Mouse (Mus musculus): ENCODE data around the gene Rgl2.

Rgl2 gene

DNA sequence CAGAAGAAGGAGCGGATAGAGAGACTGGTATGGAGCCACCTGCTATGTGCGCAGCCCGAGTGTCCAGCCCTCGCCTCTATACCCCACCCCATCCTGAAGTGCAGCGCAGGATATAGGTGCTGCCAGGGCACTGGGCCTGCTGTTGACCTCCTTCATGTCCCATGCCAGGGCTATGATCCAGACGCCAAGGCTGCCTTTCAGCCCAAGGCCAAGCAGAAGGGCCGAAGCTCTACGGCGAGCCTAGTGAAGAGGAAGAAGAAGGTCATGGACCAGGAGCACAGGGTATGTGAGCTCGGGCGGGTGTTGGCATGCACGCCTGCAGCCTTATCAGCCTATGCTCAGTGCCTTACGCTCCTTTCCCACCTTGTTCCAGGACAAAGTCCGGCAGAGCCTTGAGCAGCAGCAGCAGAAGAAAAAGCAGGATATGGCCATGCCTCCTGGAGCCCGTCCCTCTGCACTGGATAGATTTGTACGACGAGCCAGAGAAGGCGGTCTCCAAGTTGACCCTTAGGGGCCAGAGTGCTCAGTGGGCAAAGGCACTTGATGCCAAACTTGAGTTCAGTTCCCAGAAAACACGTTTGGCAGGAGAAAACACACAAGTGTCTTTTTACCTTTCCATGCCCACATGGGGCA, 19.7 kb downstream of the Rgl2 start:
- DNase-seq (ENCODE audit: low spot score) = peak; percentile 36

- peak; percentile 7 for DNase-seq (ENCODE audit: low spot score)
Observed at GRCm38 (mm10) chr17:33950131-33950625, 20.8 kb downstream of the Rgl2 start.

GRCm38 (mm10) chr17:33951021-33951946, 21.9 kb downstream of the Rgl2 start, which contains the start of gene B3galt4:
Gene B3galt4 (minus strand): TSS chr17:33951488.
- peak; percentile 78 for DNase-seq (ENCODE audit: low spot score)

DNA sequence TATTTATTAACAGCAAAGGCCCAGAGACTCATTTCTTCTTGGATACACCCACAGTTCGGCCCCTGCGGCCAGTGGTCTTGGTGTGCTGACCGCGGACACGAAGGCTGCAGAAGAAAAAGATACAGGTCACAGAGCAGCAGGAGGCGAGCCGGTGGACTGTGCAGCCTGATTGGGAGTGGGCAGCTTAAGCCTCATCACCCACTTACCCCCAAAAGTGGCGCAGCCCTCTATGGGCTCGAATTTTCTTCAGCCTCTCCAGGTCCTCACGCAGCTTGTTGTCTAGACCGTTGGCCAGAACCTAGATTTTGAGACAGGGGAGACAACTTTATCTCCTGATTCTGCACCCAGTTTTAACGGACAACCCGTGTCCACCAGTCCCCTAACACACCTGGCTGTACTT, 22.7 kb downstream of the Rgl2 start:
- peak; percentile 7 for DNase-seq (ENCODE audit: low spot score)

GRCm38 (mm10) chr17:33952879-33953278, 23.5 kb downstream of the Rgl2 start:
- no peak for DNase-seq (ENCODE audit: low spot score)

DNA sequence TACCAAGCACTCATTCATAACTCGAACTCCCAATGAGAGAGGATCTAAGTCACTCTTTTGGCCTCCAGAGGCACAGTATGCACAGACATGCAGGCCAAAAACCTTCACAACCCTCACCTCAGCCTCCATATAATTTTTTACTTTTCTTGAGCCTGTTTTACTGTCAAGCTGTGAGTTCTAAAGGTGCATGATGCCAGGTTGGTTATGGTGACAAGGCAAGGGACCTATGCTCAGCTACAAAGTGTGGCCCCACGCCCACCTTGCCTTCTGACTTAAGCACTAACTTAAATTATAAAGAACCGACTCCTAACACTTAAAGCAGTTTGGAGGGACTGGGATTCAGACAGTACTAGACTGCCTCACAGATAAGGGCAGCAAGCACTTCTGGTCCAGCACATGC, 24.0 kb downstream of the Rgl2 start:
- DNase-seq (ENCODE audit: low spot score) = no peak

DNA sequence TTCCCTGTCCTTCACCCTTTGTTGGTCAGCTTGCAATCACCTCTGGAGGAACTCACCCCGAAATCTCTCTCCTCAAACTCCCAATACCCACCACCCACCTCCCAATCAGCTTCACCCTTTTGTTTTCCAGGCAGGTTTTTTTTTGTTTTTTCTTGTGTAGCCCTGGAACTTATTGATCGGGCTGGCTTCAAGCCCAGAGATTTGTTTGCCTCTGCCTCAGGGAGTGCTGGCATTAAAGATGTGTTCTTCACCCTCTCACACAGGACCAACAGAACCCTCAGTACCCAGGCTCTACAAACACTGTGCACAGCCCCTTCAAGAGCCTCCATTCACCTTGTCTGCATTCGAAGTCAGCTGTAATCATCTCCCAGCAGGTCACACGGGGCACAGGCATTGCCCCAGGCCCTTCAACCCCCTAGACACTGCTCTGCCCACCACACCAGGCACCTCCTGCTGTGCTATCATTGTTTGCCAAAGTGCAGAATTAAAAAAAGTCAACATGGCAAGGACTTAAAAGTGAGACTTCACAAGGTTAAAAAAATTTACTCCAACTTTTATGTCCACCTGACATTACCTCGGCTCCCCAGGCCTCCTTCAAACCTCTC, 24.7 kb downstream of the Rgl2 start:
- no peak for DNase-seq (ENCODE audit: low spot score)

DNA sequence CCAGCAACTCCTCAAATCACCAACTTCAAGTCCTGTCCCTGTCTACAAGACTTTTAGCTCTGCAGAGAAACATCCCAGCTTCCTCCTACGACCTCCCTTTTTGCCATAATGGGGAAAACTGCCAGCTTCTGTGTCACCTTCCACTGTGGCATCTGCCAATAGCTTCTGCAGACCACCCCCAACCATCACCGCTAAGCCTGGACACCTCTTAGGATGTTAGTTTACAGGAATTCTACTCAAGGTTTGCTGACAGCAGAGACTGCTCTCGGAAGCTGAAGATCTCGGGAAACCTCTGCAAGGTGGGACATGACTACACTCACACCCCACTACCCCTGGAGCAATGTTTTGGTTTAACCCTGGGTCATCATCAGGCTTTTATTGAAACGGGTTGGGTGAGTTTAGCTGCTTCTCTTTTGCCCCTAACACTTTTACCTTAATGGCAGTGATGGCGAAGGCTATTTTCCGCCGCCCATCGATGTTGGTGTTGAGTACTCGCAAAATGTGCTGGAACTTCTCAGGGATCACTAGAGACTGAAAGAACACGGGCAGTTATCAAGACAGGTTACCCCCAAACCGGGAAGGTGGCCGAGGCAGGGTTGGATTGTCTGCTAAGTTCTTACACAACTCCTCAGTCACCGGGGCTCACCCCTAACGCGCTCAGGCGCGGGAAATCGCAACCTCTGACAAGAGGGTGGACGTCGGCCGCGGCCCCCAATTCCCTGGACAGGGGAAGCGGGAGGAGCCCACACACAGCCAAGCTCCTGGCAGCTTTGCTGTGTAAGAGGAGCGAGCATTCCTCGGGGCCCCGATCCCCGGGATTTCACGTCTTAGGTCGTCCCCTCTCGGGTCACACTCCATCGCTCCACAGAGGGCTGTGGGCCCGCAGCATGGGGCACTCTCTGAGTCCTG, 25.6 kb downstream of the Rgl2 start:
- peak; percentile 2 for DNase-seq (ENCODE audit: low spot score)

- DNase-seq (ENCODE audit: low spot score) = peak; percentile 90
Observed at GRCm38 (mm10) chr17:33955555-33956214, 26.3 kb downstream of the Rgl2 start, which contains the start of the genes Vps52 and Rps18. Gene Vps52 (plus strand): TSS chr17:33955812. Gene Rps18 (minus strand): TSS chr17:33956001.

DNA sequence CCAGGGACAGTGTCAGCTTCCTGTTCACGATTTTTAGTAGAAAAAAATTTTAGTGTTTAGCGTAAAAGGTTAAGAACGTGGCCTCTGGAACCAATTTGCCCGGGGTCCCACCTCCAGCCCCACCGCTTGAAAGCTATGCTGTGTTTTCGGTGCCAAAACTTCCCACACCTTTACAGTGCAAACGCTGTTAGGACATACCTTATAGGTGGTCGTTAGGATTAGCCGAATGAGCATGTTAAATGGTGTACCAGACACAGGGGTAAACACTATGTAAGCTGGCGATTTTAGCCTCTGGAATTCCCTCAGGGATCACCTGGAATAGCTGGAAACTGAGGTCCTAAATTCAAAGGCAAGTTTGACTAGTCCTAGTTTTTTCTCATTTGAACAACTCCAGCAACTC, 27.0 kb downstream of the Rgl2 start:
- no peak for DNase-seq (ENCODE audit: low spot score)

DNA sequence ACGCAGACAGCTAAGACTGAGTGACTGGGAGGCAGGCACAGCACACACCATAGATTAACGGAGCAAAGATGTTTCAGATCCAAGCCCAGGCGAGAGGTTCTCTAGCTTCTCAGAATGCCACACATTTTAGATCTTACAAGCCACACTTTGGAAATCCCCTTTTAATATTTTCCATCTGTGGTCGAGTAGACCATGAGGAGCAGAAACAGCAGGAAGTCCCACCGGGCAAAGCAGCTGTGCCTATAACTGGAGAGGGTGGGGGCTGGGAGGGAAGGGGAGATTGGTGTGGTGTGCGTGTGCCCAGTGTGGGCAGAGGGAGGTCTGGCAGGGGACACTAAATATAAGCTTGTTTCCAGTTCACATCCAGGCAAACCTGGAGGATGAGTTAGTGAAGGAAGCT, 28.1 kb downstream of the Rgl2 start:
- no peak for DNase-seq (ENCODE audit: low spot score)

GRCm38 (mm10) chr17:33958451-33958850, 29.1 kb downstream of the Rgl2 start:
- DNase-seq (ENCODE audit: low spot score) = no peak

DNA sequence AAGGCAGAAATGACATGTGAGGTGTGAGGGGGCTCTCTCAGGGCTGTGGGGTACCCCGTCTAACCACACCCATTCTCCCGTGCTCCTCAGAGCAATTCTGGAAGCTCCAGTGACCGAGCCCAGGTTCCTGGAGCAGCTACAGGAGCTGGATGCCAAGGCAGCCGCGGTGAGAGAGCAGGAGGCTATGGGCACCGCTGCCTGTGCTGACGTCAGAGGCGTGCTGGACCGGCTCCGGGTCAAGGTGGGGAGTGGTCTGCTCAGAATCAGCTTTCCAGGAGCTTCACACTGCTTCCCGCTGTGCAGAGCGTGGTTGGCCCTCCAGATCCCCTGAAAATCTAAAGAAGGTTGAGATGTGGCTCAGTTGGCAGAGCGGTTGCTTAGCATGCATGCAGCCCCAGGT, 29.8 kb downstream of the Rgl2 start:
- DNase-seq (ENCODE audit: low spot score) = peak; percentile 14

DNA sequence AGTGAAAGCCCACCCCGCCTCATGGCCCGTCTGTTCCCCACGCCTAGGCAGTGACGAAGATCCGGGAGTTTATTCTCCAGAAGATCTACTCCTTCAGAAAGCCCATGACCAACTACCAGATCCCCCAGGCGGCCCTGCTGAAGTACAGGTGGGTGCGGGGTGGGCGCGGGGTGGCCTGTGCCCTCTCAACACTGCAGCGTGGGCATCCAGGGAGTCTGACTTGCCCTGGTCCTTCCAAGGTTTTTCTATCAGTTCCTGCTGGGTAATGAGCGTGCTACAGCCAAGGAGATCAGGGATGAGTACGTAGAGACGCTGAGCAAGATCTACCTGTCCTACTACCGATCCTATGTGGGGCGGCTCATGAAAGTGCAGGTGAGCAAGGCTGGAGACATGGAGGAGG, 30.6 kb downstream of the Rgl2 start:
- DNase-seq (ENCODE audit: low spot score) = no peak

- no peak for DNase-seq (ENCODE audit: low spot score)
Observed at GRCm38 (mm10) chr17:33962876-33963275, 33.5 kb downstream of the Rgl2 start.

DNA sequence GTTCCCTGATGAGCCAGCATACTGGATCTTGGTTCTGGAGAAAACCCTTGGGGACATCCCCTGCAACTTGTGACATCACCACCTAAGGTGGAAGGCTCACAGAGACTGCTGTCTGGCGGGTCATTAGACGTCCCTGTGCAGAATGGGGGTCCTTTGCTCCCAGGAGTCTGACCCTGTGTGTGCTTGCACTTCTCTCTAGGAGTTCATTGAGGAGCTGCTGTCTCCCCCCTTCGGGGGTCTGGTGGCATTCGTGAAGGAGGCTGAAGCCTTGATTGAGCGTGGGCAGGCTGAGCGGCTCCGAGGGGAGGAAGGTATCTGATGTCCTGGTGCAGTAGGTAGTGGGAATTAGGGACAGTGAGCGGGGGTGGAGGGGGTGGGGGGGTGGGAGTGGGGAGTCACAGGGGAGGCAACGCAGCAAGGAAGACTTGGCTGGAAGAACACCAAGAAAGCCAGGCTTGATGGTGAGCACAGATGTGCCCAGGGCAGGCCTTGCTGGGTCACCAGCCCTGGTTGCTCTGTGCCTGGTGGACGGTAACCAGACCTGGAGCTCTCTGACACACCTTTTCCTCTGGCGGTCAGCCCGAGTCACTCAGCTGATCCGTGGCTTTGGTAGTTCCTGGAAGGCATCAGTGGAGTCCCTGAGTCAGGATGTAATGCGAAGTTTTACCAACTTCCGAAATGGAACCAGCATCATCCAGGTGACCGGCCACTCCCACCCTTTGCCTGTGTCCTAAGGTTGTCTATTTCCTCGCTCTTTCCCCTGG, 35.9 kb downstream of the Rgl2 start:
- no peak for DNase-seq (ENCODE audit: low spot score)

DNA sequence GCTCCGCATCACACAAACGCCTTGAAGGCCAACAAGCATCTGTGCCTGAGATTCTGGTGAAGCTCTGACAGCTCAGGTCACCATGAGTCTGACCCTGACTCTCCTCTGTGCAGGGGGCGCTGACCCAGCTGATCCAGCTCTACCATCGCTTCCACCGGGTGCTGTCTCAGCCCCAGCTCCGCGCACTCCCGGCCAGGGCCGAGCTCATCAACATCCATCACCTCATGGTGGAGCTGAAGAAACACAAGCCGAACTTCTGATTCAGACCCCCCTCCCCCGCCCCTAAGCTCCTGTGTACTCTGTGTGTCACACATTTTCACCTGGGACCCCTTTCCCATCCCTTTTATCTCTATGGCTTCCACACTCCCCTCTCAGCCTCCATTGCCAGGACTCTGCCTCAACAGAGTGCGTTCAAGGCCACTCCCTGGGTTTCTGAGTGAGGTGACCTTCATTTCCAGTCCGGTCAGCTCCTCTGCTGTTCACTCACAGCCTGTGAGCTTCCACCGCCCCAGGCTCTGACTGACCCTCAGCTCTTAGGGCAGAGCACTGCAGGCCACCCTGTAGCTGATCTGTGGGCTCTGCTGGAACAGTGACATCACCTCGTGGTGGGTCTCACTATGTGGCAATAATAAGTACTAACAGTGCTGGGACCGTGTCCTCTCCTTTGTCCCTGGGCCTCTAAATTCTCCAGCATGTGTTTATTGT, 36.7 kb downstream of the Rgl2 start:
- DNase-seq (ENCODE audit: low spot score) = no peak

GRCm38 (mm10) chr17:33968489-33968888, 39.1 kb downstream of the Rgl2 start:
- DNase-seq (ENCODE audit: low spot score) = peak; percentile 65

DNA sequence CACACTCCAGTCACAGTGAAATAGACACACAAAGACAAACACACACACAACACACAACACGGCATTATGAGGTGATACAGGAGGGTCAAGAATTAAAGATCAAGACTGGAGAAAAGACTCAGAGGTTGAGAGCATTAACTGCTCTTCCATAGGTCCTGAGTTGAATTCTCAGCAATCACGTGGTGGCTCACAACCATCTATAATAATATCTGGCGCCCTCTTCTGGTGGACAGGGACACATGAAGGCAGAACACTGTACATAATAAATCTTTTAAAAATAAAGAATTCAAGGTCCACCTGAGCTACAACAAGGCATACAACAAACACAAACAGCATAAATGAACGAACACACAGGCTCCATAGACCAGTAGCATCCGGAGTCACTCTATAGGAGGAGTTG, 39.6 kb downstream of the Rgl2 start:
- no peak for DNase-seq (ENCODE audit: low spot score)

- no peak for DNase-seq (ENCODE audit: low spot score)
Observed at GRCm38 (mm10) chr17:33969394-33969793, 40.1 kb downstream of the Rgl2 start.
